Mouse (Mus musculus): ENCODE measurements around the gene Chrnb2.

Chrnb2 gene

DNA sequence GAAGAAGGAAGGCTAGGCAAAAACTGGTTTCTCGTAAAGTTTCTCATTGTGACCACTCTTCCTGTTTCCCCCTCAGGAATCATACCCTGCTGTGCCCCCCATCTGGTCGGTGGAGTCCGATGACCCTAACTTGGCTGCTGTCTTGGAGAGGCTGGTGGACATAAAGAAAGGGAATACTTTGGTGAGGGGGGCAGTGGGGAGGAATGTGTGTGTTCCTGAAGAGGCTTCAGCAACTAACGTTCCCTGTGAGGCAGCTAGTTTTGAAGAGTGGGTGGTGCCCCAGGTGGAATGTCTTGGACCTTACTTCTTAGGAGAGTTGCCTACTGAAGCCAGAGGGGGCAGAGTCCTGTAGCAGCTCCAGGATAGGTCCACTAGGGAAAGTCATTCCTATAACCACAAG lies 11.6 kb upstream of the Chrnb2 start:
- no peak for DNase-seq (ENCODE audit: low read depth, low spot score)

GRCm38 (mm10) chr3:89774236-89774960 lies 10.0 kb upstream of the Chrnb2 start:
- DNase-seq (ENCODE audit: low read depth, low spot score) = peak; percentile 60

GRCm38 (mm10) chr3:89773740-89774211 lies 9.3 kb upstream of the Chrnb2 start:
- DNase-seq (ENCODE audit: low read depth, low spot score) = peak; percentile 55

GRCm38 (mm10) chr3:89772968-89773709 lies 8.7 kb upstream of the Chrnb2 start, which contains the start of gene Ube2q1:
Gene Ube2q1, plus strand, starts transcription at chr3:89773616.
- peak; percentile 96 for DNase-seq (ENCODE audit: low read depth, low spot score)

DNA sequence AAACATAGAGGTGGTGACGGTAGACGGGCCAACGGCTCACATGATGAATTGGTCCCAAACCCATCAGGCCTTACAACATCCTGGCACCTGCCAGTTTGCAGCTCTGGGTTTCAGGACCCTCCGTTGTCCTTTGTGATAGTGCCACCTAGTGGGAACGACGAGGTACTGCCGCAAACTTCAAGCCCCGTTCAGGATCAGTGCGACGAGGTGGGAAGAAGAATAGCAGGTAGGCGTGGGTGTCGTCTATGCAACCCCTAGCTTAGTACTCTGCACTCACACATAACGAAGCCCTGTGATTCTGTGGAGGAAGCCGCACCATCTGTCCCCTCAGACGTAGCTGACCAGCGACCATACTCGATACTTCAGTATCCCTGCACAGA lies 8.1 kb upstream of the Chrnb2 start:
- DNase-seq (ENCODE audit: low read depth, low spot score) = peak; percentile 94

DNA sequence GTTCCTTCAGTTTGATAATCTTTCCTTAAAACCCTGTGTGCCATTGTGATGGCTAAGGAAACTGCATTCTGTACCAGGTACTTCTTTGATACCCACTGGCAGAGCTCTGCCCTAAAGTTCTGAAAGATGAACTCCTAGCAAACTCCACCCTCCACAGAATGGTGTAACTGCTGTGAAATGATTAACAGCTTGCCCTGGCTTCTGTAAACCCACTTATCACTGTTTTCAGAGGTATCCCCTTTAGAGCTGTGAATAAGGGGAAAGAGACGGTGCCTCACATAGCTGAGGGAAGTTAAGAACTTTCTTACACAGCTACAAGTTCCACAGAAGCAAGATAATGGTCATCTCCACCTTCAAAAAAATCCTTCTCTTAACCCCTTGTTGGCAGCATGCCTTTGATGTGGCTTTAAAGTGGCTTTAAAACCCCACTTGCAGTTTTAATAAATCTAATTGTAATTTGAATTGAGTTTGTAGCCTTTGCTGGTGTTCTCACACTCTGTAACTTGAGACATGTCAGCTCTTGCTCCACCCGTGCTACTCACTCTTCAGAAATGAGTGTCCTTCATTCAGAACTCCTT lies 6.1 kb upstream of the Chrnb2 start:
- no peak for DNase-seq (ENCODE audit: low read depth, low spot score)

DNA sequence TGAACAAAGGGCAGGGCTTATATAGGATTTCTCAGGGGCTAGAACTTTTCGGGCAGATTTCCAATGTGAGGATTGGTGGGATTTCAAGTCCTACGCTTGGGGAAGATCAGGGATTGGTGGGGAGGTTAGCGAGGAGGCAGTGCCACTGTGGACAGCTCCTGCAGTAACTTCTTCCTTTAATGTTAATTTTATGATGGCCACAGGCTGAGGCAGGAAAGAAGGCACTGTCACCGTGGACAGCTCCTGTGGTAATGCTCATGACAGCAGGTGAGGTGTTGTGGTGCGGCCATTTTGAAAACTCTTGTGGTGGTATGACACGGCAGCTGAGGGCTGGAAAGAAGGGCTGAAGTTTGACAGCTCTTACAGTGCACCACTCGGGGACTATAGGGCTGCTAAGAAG lies 5.2 kb upstream of the Chrnb2 start:
- no peak for DNase-seq (ENCODE audit: low read depth, low spot score)

- no peak for DNase-seq (ENCODE audit: low read depth, low spot score)
Measured at GRCm38 (mm10) chr3:89759786-89760185, 4.6 kb downstream of the Chrnb2 start.

- no peak for DNase-seq (ENCODE audit: low read depth, low spot score)
Measured at GRCm38 (mm10) chr3:89757851-89758250, 6.6 kb downstream of the Chrnb2 start.

DNA sequence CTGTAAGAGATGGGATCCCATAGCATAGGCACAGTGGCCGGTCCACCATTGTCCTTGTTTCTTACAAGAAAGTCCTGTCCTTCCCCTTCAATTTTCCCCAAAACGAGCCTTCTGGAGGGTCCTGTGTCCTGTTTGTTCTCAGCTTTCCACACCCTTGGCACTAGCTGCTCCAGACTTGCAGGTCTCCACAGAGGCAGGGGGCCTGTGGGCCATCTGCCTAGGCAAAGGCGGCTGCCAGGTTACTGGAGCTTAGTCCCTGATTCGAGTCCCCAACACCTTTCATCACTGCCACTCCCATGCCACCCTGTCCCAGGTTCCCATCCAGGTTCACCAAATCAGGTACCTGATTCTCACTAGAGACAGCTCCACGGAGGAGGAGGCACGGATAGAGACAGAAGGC lies 9.1 kb downstream of the Chrnb2 start:
- DNase-seq (ENCODE audit: low read depth, low spot score) = no peak

- no peak for DNase-seq (ENCODE audit: low read depth, low spot score)
Measured at GRCm38 (mm10) chr3:89752307-89752706, 12.1 kb downstream of the Chrnb2 start.

- no peak for DNase-seq (ENCODE audit: low read depth, low spot score)
Measured at GRCm38 (mm10) chr3:89738509-89738908, 25.9 kb downstream of the Chrnb2 start.

GRCm38 (mm10) chr3:89732091-89732490 lies 32.3 kb downstream of the Chrnb2 start:
- DNase-seq (ENCODE audit: low read depth, low spot score) = no peak

DNA sequence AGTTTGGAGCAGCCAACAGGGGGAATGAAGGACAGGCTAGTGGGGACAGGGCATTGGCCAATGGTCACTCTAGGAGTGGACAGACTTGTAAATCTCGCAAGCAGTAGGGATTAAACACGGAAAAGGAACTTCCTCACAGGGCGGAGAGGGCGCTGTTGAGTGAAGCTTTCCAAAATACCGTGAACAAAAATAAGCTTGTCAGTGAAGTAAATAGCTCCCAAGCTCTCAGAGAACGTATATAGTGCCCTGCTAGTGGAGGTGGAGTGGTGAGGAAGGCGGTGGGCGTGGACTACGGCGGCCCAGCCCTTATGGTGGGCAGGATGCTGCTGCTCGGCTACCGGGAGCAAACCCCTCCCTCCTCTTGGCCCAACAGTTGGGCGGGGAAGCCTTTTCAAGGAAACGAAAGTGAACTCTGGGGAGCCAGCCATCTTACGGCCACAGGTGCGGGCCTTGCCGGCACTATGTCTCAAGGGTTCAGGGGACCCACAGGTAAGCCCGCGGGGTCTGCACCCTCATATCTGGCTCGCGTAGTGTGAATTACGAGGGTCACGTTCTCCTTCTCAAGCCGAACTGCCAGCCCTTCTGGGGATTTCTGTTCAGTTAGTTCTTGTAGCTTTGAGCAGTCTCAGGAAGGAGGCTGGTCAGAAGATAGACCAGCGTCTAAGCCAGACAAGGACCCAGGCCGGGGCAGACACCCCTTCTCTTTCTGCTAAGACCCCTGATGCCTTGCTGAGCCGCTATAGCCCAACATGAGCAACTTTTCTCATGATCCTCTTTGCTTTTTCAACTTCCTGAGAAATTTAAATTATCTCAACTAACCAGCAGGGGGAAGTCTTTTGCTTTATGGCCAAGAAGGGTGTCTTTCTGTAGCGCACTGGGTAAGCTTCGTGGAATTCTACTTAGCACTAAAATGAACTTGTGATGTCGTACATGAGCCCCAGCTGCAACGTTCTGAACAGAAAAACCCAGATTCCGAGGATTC lies 33.8 kb downstream of the Chrnb2 start:
- DNase-seq (ENCODE audit: low read depth, low spot score) = peak; percentile 95

DNA sequence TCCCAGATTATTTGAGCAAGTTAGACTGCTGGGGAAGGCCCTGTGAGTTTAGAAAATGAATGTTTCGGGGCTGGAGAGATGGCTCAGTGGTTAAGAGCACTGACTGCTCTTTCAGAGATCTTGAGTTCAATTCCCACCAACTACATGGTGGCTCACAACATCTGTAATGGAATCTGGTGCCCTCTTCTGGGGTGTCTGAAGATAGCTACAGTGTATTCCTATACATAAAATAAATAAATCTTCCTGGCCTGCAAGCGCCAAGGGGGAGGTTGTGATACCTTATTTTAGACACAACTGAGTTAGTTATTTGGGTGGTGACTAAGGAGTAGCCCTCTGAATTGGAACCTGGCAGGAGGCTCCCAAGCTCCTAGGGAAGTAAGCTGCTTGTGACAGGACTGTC lies 35.6 kb downstream of the Chrnb2 start:
- DNase-seq (ENCODE audit: low read depth, low spot score) = peak; percentile 36

- DNase-seq (ENCODE audit: low read depth, low spot score) = peak; percentile 89
Measured at GRCm38 (mm10) chr3:89727028-89727427, 37.4 kb downstream of the Chrnb2 start.

DNA sequence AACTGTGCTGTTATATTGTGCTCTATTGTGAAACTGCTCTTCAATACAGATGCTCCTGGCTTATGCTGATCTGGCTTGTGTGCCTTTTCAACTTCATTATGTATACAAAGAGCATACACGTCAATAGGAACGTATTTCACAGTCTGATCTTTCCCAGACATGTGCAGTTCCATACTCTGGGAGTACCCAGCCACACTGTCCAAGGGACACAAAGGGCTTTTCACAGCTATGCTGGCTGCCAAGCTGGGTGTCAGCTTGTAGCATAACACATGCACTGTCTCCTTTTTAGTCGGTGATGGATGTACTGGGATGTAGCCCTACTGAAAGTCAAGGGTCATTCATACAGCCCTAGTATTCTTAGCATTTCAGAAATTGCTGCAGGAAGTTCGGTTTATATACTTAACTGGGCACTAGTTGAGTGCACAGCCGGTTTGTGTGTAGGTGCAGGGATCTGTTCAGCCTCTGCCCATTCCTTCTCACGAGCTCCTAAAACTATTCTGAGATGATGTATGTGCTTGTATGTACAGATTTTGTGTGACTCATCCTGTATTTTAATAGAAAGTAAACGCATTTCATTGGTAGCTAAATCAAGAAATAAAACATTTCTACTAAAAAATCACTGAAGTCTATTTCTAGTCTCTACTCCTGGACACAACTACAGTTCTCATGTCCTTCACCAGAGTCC lies 40.9 kb downstream of the Chrnb2 start:
- DNase-seq (ENCODE audit: low read depth, low spot score) = no peak

GRCm38 (mm10) chr3:89722032-89722431 lies 42.4 kb downstream of the Chrnb2 start:
- no peak for DNase-seq (ENCODE audit: low read depth, low spot score)

DNA sequence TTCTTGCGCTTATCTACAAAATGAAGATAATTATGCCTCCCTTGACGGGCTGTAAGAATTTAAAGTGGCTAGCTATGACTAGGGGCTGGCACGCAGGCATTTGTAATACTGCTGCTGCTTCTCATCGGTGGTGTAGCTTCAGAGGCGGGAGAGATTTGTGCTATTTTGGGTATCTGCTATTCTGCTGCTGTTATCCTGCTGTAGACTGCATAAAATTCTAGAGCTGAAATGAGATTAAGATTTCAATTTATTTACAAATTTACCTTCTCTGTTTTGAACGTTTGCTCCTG lies 48.5 kb downstream of the Chrnb2 start:
- DNase-seq (ENCODE audit: low read depth, low spot score) = no peak

DNA sequence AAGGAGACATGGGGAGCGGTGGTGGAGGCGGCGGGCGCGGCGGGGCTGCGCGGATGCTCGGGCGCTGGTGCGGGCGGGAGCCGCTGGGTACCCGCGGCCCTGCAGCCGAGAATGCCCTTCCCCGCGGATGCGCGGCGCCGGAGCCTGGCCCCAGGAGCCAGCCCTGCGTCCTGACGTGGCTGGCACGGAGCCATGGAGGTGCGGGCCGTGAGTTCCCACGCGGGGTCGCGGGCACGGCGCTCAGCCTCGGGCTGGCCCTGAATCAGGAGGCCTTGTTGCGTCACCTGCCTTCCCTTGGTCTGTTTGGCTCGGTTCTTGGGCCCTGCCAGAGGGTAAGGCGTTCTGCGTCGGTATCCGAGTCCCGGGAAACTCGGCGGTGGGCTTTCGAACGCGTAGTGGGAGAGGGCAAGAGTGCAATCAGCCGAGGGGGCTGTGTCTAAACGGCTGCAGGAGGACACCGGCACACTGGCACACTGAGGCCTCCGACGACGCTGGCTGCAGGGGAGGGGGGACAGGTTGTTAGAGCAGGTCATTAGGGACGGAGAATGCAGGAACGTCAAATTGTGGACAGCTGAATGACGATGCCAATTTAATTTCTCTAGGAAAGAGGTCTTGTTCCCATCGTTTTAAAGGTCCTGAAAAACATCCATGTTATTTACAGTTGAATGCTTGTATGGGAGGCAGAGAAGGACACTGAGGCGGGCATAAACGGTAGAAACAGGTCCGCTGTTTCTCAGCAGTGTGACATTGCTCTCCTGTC lies 49.0 kb downstream of the Chrnb2 start:
- DNase-seq (ENCODE audit: low read depth, low spot score) = no peak

All from A20 (cell line).